Mouse (Mus musculus) lung, postnatal 25 days (tissue): ENCODE measurements around the gene Capn5.

Experiments used
- DNase-seq: peaks from one replicate; pipeline ENCODE4 v3.0.0; 2022; ENCODE audit warnings: low spot score

Gene Capn5

DNA sequence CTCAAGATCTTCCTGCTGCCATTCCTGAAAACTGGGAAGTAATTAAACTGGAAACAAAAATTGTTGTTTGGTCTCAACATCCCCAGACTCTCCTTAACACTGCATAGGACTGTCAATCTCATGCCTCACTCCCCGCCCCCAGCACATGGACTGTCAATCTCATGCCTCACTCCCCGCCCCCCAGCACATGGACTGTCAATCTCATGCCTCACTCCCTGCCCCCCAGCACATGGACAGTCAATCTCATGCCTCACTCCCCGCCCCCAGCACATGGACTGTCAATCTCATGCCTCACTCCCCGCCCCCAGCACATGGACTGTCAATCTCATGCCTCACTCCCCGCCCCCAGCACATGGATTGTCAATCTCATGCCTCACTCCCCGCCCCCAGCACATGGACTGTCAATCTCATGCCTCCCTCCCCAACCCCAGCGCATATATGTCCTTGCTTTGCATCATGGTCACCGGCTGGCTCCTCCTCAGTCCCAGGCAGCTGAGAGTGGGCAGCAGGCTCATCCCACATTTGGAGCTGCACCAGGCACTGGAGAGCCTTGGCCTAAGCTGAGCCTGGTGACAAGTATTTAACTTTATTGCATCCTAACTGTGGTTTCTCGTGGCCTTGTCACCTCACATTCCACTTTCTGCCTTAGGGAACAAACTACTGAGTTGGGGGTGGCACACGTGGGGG, 29.2 kb downstream of the Capn5 start:
- no peak for DNase-seq

DNA sequence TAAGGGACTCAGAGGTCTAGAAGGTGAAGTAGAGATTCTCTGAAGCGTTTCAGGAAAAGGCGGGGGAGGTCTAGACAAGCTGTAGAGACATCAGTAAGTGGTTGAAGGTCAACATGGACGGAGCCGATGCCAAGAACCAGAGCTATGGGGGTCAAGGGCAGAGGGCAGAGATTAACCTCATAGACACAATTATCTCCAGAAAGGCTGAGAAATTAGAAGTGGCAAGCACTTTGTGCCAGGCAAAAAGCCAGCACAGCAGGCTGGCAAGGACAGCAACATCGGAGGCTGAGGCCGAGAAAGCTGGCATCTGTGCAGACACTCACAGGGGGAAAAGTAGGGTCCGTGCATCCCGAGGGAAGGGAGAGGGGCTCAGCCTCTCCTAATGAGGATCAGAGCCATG, 30.3 kb downstream of the Capn5 start:
- DNase-seq, result no peak

DNA sequence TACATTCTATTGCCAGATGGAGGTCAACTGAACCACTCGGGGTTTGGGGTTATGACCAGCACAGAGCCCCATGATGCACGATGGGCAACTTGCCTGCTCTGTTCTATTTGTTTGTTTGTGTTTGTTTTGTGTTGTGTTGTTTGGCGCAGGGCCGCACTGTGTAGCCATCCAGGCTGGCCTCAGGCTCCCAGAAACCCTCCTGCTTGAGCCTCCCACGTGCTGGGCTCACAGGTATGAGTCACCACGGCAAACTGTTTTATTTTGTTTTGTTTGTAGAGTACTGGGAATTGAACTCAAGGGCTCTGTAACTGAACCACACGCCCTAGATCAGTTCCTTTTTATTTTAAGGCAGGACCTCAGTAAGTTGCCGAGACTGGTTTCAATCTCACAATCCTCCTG, 31.6 kb downstream of the Capn5 start:
- no peak for DNase-seq

DNA sequence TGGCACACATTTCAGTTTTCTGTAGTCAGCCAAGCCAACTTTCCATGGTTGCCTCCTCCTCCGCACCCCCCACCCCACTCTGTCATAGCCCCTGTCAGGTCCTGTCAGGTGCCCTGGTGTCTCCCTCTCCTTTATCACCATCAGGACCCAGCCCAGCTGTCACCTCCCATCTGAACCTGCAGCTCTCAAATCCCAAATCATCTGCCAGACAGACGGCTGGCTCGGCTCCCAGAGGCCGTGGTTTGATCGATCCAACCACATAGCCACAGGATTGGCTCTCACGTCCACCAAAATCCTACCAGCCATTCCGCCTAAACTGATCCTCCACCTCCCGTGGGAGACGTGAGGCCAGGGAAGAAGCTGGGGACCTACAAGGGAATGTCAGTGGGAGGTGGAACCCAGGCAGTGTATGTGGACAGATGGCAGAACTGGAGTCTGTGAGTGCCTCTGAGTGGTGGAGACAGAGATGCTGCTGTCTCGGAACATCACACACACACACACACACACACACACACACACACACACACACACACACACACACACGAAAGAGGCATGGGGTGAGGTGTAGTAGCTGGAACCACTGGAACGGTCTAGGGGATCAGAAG, 32.1 kb downstream of the Capn5 start:
- DNase-seq, result no peak

DNA sequence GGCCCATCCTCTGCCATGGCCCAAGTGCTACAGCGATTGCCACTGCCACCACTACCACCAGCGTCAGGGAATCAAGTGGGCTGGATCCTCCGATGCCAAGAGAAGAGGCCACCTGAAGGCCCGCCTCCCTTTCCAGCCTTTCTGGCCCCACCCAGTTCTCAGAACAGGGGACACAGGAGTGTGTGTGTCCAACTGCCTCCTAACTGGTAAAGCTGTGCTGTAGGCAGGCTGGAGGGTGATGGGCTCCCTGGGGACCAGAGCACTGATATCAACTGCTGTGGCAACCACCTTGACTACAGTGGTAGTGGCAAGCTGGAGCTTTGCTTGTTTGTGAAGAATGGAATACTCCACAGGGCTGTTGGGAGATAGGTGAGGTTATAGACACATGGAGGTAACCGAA, 32.7 kb downstream of the Capn5 start, which contains the start of gene Omp:
Gene Omp, minus strand, starts transcription at position 101 of the 400 bp plus-strand sequence.
- no peak for DNase-seq

DNA sequence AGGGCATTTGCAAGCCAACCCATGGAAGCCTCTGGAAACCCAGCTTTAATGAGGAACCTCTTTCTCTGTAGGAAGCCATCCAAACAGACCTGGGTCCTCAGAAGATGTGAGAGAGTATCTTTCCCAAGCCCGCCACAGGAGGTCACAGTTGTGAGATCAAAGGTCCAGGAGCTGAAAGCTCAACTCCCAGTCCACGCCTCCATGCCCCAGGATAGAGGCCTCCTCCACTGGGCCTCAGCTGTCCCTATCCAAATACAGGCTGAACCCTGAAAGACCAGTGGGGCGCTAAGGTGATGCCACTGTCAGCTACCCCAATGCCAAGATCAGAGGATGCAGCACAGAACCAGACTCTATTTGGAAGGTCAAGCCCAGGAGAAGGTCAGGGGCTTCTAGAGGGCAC, 35.4 kb downstream of the Capn5 start:
- no peak for DNase-seq

DNA sequence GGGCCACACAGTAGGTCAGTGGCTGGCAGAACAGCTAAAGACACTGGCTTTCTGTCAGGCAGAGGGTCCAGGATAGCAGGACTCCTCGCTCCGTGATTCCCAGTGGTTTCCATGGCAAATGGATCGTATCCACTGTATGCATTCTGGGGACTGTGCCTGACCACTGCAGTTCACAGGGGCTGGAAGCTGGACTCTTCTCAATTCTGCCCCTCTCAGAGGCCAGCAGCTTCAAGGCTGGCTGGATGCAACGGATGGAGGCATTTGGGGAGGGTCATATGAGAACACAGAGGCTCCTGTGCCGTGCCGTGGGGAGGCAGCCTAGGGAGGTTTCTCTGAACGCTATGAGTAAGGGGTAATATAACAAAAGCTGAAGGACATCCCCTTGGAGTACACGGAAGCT, 35.8 kb downstream of the Capn5 start:
- no peak for DNase-seq

DNA sequence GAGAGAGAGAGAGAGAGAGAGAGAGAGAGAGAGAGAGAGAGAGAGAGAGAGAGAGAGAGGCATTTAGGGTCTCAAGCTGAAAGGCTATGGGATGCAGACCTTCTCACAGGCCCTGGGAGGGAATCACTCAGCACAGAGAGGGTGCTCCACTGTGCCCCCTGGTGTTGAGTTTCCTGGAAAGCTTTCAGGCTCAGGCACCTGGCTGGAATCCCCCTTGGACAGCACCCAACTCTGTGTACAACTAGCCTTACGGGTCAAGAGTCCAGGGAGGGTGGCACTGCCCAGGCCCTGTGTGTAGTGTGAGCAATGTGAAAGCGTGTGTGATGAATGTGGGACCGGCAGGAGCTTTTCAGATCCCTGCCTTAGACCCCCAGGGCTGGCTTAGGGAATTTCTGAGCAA, 36.9 kb downstream of the Capn5 start:
- no peak for DNase-seq

DNA sequence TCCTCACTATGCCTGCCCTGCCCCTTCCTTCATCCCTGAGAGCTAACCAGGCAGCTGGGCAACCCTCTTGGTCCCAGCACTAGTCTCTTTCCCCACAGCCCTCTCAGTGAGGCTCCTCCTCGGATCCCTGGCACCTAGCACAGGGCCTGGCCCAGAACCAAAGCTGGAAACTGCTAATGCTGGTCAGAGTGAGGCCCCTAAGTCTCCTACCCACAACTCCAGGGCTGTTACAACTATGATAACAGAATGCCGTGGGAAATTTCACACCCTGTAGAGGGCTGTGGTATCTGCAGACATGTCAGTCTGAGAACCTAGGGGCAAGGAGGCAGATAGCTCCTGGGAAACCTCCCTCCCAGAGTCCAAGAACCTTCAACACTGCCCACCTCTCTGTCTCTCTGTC, 37.5 kb downstream of the Capn5 start:
- DNase-seq, result no peak

DNA sequence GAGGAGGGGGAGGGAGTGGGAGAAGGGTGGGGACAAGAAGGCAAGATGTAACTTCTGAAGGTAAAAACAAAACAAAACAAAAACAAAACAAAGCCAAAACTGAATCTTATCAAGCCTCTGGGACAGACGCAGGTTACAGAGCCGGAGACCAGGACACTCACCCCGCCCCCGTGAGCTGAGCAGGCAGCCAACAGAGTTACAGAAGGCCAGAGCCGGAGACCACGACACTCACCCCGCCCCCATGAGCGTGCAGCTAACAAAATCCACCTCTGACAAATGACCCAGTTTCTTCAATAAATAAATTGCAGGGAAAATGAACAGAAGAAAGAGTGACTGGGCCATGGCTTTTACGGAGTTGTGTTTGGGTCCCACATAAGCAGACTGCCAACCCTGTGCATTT, 38.9 kb downstream of the Capn5 start:
- DNase-seq, result no peak

DNA sequence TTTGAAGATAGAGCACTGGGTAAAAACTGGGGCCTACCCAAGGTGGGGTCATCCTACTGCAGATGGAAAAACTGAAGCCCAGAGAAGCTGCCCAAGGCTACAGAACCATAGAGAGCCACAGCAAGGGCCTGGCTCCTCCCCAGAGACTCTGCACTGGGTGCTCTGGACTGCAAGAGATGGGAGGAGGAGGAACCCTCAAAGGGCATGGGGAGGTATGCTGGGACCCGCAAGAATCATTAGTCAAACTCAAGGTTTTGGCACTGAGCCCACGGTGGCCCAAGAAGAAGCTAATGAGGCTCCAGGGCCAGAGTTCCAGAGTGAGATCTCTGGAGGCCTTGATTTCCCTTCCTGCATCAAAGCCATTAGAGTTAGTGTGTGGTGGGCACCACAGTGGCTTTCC, 40.1 kb downstream of the Capn5 start:
- no peak for DNase-seq

DNA sequence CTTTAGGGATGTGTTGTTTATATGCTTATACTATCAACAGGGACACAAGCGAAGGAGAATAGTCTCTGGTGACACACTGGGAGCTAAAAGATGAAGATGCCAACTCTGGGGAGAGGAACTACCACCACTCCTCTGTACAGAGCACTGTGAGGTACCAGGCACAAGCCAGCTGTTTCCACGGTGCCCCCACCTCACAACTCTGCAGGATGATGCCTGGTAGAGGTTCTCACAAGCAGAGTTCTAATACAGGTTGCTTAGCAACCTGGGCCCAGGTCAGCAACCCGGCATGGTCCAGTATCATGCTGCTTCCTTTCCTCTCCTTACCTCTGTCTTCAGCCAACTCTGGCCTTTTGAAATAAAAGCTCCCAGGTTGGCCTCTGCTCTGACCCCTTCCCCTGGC, 40.5 kb downstream of the Capn5 start:
- no peak for DNase-seq

DNA sequence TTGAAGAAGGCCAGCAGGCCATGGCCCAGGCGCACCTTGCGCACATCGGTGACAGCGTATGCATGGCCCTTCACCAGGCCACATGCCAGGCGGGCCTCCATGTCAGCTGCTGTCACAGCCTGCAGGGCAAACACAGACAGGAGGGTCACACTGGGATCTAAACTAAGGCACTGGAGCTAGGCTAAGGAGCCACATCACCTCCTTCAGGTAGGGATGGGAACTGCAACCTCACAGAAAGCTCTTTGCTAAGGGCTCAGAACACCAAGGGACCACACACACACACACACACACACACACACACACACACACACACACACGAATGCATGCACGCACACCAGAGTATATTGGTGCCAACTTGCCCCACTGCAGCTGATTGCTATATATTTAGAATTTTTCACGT, 46.3 kb downstream of the Capn5 start:
- DNase-seq, result no peak

DNA sequence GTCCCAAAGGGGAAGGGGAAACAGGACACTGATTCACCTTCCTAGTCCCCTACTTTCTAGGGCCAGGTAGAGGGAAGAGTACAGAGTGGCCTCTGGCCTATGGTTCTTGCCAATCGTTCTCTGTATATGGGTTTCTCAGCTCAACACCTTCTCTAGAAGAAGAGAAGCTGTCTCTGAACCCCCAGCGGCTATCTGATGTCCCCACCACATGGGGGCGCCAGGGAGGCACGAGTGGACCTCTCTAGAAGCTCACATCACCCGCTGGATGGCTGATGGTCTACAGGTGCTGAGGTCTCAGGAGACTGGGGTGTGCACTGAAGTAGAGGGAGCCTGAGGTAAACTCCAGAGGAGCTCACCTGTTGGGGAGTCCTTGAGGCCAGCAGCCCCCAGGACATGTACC, 52.6 kb downstream of the Capn5 start:
- no peak for DNase-seq

DNA sequence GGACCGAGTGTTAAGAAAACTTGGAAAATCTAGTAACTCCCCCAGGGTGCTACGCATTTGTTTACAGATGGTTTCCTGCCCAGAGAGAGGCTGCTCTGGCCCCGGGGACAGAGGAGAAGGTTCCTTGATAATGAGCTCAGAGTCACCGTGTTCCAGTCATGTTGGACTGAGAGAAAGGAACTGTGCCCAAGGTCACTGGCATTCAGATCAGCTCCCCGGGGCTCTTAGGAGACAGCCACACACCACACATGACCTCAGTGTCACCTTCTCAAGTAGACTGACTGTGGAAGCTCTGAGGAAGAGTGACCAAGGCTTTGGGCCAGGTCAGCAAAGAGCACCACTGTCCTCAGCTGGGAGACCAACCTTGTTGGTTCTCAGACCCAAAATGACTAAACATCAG, 53.4 kb downstream of the Capn5 start:
- DNase-seq, result no peak

DNA sequence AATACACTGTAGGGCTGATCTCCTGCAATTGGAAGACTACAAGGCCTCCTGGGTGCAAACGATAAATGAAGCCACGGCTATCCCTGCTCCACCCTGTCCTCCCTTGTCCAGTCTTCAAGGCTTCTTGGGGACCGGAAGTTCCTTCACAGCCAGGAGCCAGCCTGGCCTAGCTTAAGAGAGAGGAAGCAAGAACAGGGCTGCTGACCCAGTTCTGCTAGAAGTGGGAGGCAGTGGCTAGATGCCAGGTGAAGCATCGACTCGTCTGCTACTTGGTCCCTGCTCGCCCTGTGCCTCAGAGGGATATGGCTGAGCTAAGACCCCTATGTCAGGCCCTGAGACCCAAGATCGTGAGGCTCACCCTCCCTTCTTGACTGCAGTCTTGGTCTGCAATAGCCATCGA, 56.4 kb downstream of the Capn5 start:
- DNase-seq, result no peak

DNA sequence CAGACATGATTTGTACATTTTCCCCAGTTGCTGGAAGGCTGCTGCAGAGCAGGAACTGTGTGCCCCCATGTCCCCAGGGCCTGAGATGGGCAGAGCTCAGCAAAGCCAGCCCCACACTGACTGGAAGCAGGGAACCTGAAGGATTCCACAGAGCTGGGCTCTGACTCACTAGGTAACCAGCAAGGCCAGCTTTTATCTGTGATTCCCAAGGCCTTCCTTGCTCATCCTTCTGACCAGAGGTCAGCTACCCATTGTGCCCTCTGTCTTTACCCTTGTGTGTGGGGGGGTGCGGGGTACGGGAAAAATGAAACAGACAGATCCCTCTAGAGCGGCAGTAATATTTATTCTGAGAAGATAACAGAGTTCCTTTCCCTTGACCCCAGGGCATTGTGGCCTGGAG, 56.8 kb downstream of the Capn5 start:
- no peak for DNase-seq

DNA sequence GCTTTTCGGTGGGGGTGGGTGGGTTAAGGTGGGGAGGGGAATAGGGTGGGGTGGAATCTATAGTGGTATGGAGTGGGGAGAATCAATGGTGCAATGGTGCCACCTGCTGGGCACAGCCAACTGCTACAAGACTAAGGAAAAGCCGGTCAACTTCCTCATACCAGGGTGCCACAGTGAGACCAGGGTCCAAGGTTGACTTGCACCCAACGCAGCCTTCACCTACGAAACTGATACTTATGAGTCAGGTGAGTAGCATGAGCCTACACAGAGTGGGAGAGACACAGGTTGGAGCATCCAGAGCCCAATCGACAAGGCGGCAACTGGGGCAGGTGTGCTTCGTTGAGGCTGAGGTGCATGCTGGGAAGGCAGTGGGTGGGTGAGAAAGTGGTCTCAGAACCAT, 57.7 kb downstream of the Capn5 start:
- DNase-seq, result peak; percentile 65

DNA sequence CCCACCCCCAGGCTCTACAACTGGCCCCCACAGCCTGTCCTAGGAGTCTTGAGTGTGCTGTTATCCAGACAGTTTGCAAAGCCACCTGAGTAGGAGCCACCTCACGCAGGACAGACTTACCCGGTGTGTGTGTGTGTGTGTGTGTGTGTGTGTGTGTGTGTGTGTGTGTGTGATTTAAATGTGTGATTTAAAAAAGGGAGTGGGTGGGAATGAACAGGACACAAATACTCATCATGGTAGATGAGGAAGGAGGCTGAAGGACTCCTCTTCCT, 58.2 kb downstream of the Capn5 start:
- no peak for DNase-seq

DNA sequence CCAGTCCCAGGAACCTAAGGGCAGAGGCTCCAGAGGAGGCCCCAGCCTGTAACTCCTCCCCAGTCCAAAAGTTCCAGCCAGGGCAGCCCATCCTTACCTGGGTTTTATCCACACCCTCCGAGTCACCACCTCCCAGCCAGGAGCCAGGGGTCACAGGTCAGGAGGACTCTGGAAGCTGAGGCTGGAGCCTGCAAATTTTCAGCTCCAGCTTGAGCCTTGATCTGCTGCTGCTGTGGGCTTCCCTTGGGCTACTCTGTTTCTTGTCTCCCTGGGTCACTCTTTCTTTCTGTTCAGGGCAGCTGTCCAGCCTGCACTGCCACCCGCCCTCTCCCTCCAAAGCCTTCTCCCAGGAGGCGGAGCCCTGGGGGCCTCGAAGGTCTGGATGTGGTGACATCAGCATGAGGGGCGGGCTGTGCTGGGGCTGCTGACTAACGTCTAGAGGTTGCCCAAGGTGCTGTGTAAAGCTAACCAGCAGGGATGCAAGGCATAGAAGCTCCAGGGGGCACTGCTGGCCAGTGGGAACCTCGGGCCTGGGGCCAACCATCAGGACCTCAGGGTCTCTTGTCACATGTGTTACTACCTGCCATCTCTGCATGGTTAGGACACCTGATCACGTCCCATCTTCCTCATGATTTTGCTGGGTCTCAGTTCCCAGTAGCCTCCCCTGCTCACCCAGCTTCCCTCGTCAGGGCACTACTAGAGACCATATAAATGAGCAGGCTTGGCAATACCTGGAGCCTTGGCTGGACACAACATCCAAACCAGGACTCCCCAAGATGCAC, 58.7 kb downstream of the Capn5 start, which contains the start of gene Myo7a:
Gene Myo7a, minus strand, starts transcription at position 346 of the 782 bp plus-strand sequence.
- DNase-seq, result no peak

DNA sequence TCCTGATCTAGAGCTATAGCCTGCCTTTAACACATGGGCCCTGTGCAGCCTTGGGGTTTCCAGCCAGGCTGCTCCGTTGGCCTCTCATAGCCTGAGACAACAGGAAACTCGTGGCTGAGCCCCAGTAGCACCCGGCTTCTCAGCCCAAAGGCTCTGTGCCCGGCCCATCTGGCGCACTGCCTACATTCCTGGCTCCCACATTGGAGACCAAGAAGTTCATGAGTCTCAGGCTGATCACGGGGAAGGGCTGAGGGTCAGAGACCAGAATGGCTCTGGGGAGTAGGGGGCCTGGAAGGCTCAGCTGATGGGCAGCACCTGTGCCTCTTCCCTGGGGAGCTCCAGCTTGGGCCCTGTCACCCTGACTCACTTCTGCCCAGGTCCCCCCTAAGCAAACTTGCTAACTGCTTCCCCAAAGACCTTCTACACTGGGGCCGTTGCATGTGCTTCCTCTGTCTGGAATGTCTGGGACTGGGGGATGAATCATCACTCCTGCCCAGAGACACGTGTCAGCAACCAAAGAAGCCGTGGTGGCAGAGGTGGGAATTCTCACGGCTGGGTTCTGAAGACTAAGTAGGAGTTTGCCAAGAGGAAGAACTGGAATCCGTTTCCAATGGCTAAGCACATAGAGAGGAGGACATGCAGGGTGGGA, 60.9 kb downstream of the Capn5 start:
- DNase-seq, result peak; percentile 68

DNA sequence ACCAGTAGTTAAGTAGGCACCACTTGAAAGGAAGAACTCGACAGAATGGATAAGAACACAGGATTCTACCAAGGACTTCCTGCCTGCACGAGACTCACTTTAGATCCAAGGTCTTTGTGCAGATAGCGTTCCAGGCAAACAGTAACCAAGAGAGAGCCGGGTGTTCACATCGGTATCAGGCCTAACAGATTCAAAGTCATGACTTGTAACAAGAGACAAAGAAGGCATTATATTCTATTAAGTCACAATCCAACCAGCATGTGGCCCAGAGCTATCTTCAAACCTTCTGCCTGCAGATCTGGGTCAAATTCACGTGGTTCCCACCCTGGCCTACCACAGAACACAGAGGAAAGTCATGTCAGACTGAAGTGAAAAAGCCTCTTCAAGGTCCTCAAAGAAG, 63.4 kb downstream of the Capn5 start:
- no peak for DNase-seq

DNA sequence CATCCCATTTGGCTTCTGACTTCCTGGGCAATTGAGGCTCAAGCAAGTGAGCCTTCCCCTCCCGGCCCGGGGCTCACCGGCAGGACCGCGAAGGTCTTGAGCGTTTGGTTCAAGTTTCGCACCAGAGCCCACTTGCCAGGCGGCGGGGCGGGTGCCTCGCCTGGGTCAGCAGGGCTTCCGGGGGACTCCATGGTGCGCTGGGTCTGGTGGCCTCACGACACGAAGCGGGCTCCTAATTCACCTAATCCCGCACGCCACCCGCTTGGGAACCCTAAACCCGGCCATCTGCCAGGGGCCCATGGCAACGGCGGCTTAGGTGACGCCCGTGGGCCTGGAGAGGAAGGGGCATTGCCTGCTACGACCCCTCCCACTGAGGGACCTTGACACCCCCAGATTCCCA, 66.8 kb downstream of the Capn5 start:
- DNase-seq, result no peak
